Mouse (Mus musculus) heart, adult 8-10 months (tissue): Measurements from ENCODE around the gene Akap17b. TPM values are rescaled to one million over a fixed set of nuclear protein-coding genes. Genes with fewer than 3 reads are reported as not detected.
A peak's percentile ranks its signal among the peaks of the same experiment; 100 is the strongest.
"Not testable (repeated sequence)": the region's sequence is repeated elsewhere in the genome, so short reads cannot be mapped to it uniquely, and the experiment has no call there.

Experiments used
- DNase-seq: peaks from one replicate; pipeline ENCODE4 v3.0.0; 2022; ENCODE audit warnings: low spot score
- total RNA-seq, 4 experiments: library from RNA; stranded (reverse); gene quantifications; 2 replicates each; pipeline ENCODE4 v1.2.4; 2022

Akap17b gene
- 1 to 10 TPM; 1.6 to 3.1 (median 2.6) TPM for total RNA-seq

GRCm38 (mm10) chrX:36644657-36645551 lies at the start of gene Akap17b:
TSS of gene Akap17b (minus strand) at chrX:36645395.
- peak; percentile 81 for DNase-seq

DNA sequence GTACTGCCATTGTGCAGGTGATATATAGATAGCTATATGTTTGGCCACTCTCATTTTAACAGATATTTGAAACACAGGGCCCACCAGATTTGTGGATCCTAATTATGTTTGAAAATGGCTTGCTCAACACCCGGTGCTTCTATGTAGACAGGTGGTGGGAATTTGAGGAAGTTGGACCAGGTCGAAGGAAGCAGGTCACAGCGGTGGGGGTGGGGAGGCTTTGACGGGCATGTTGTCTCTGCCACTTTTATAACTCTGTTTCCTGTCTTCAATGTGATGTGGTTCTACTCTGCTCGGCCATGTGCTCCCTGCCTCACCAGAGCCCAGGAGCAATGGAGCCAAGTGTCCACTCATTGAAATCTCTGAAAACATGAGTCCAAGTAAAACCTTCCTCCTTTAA lies 46.2 kb upstream of the Akap17b start:
- DNase-seq, result no peak

DNA sequence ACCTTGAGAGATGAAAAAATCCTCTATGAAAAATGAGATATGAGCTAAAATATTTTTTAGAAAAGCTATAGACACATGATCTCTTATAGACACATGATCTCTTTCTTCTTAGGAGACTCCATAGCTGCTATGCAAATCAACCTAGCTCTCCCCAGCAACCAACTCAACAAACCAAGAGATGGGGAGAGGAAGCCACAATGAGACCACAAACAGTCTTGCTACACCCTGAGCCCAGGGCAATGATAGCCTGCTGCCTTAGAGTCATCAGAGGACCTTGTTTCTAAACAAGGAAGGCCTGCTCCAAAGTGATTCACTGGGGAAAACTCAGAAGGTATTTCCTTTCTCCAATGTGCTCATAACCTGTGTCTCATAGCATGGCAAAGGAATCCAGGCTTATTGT lies 44.5 kb upstream of the Akap17b start:
- DNase-seq, result no peak

GRCm38 (mm10) chrX:36676836-36677235 lies 31.6 kb upstream of the Akap17b start:
- no peak for DNase-seq

- DNase-seq, result no peak
These were observed 27.5 kb upstream of the Akap17b start for GRCm38 (mm10) chrX:36672708-36673107.

GRCm38 (mm10) chrX:36640046-36640445 lies 5.1 kb downstream of the Akap17b start:
- DNase-seq, result no peak

DNA sequence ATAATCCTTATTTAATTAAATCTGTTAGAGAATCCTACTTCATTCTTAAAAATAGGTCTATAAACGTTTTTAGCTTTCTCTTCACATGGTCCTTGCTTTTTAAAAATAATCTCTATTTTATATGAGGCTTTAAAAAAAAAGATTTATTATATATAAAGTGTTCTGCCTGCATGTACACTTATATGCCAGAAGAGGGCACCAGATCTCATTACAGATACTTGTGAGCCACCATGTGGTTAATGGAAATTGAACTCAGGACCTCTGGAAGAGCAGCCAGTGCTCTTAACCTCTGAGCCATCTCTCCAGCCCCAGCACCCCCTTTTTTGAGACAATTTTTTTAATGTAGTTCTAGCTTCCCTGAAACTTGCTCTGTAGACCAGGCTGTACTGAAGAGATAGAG lies 14.4 kb downstream of the Akap17b start:
- DNase-seq, result no peak

- DNase-seq, result no peak
These were observed 17.1 kb downstream of the Akap17b start for GRCm38 (mm10) chrX:36628102-36628501.

DNA sequence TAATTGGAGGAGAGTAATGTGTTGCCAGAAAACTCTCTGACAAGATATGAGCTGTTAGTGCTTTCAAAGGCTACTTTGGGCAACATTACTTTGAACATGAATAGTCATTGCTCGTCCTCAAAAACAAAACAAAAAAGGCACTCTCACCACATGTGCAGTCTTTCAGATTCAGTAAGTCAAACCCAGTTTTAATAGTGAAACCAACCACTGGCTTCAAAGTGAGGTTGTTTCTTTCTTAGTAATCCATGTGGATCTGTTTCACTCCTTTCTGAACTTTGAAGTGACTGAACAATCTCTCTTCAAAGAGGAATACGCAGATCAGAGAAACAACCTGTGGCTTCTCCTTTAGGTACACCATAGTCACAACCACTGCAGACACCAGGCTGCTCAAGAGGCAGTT lies 36.1 kb downstream of the Akap17b start:
- DNase-seq, result no peak

GRCm38 (mm10) chrX:36604040-36604439 lies 41.2 kb downstream of the Akap17b start:
- DNase-seq, result no peak

- no peak for DNase-seq
These were observed 42.3 kb downstream of the Akap17b start for GRCm38 (mm10) chrX:36602926-36603325.

- peak; percentile 1 for DNase-seq
These were observed 45.1 kb downstream of the Akap17b start for GRCm38 (mm10) chrX:36600066-36600465.

- DNase-seq, result no peak
These were observed 45.5 kb downstream of the Akap17b start for GRCm38 (mm10) chrX:36599656-36600055.

GRCm38 (mm10) chrX:36598861-36599344 lies 46.3 kb downstream of the Akap17b start:
- DNase-seq, result peak; percentile 0

DNA sequence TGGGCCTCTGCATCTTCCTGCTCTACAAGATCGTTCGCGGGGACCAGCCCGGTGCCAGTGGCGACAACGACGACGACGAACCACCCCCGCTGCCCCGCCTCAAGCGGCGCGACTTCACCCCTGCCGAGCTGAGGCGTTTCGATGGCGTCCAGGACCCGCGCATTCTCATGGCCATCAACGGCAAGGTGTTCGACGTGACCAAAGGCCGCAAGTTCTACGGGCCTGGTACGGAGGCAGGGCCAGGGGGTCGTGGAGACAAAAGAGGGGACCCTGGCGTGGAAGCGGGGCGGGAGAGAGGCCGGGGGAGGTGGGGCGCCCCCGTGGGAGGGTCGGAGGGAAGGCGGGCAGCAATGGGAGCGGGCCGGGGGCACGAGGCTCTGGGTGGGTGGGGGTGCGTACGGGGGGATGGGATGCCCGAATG lies 46.8 kb downstream of the Akap17b start:
- no peak for DNase-seq

- DNase-seq, result peak; percentile 83
These were observed 47.3 kb downstream of the Akap17b start, which contains the start of gene Pgrmc1 for GRCm38 (mm10) chrX:36597707-36598389. TSS of gene Pgrmc1 (plus strand) at chrX:36598206.

GRCm38 (mm10) chrX:36596483-36597120 lies 48.6 kb downstream of the Akap17b start:
- not testable (repeated sequence) for DNase-seq

DNA sequence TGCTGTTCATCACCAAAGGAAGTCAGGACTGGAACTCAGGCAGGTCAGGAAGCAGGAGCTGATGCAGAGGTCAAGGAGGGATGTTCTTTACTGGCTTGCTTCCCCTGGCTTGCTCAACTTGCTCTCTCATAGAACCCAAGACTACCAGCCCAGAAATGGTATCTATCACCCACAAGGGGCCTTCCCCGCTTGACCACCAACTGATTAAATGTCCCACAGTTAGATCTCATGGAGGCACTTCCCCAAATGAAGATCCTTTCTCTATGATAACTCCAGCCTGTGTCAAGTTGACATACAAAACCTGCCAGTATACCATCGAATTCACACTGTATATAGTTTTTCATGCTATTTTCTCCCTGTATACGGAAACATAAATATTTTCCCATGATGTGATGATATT lies 49.9 kb downstream of the Akap17b start:
- DNase-seq, result no peak

DNA sequence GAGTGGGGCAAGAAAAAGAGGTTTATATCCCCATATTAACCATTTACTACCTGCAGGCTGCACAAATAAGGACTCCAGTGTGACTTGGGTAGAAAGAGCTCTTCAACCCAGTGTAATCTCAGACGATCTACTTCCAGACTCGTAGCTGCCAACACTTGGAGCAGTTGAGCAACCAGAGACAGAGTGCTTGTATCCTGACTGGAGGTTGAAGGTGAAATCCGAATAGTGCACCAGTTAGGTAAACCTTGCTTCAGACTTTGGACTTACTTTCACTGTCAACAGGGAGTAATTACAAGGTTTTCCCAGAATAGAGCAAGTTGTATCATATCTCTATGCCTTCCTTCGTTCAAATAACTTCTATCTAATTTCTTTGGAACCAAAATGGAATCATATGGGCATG lies 53.7 kb downstream of the Akap17b start:
- no peak for DNase-seq

DNA sequence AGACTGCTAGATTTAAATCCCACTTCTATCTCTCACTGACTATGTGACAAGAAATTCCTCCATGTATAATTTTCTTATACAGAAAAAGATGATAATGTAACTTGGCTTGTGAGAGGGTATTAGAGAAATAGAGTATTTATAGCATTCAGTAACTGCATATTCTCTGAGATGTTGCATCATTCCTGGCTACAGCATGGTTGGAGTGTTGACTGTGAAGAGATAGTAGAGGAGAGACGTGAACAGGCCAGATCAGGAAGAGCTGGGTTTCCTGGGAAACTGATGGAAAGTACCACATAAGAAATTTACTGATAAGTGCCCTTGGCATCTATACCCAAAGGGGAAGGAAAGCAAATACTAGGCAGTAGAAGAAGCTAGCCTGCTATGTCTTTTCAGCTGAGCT lies 54.1 kb downstream of the Akap17b start:
- no peak for DNase-seq

DNA sequence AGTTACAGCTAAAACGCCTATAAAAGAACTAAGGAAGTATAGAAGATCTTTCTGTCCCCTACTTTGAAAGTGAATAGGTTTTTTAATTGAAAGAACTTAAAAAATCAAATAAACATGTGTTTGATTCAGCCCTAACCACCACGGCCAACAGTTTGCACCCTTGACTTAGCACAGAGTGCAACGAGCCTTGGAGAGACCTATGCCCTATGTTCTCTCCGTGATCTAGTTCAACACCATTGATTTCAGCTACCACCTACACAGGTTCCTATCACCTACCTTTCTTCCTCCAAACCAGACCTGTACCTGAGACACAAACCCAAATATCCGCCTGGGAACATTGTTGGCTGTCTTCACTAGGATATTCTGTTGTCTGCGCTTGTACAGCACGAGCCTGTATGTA lies 54.9 kb downstream of the Akap17b start:
- no peak for DNase-seq
